Mouse (Mus musculus): ENCODE results near the gene Ros1.

Ros1 gene

GRCm38 (mm10) chr10:52133354-52134074 is 61.5 kb downstream of the Ros1 start:
- DNase-seq = no peak

GRCm38 (mm10) chr10:52130762-52131161 is 64.3 kb downstream of the Ros1 start:
- DNase-seq = no peak

- DNase-seq = no peak
Measured at GRCm38 (mm10) chr10:52128874-52129412, 66.1 kb downstream of the Ros1 start.

- DNase-seq = peak in 1 of 2 experiments; percentile 22
Measured at GRCm38 (mm10) chr10:52106164-52106757, 88.8 kb downstream of the Ros1 start.

GRCm38 (mm10) chr10:52101273-52101672 is 93.8 kb downstream of the Ros1 start:
- DNase-seq = no peak

GRCm38 (mm10) chr10:52092181-52092580 is 102.9 kb downstream of the Ros1 start:
- peak in 1 of 2 experiments; percentile 3 for DNase-seq

GRCm38 (mm10) chr10:52086681-52087080 is 108.4 kb downstream of the Ros1 start:
- DNase-seq = no peak

GRCm38 (mm10) chr10:52072482-52072881 is 122.6 kb downstream of the Ros1 start:
- peak; percentile 10 to 62 for DNase-seq

- DNase-seq = no peak
Measured at GRCm38 (mm10) chr10:52048287-52048686, 146.8 kb downstream of the Ros1 start.

- DNase-seq = no peak
Measured at GRCm38 (mm10) chr10:52043086-52043485, 152.0 kb downstream of the Ros1 start.

GRCm38 (mm10) chr10:52039392-52039791 is 155.7 kb downstream of the Ros1 start:
- DNase-seq = no peak

- DNase-seq = no peak
Measured at GRCm38 (mm10) chr10:52033729-52034128, 161.3 kb downstream of the Ros1 start.

- DNase-seq = no peak
Measured at GRCm38 (mm10) chr10:52029421-52030080, 165.5 kb downstream of the Ros1 start.

- DNase-seq = no peak
Measured at GRCm38 (mm10) chr10:52028561-52029370, 166.3 kb downstream of the Ros1 start.

GRCm38 (mm10) chr10:52027161-52028035 is 167.6 kb downstream of the Ros1 start:
- DNase-seq = peak; percentile 7 to 20

- DNase-seq = no peak
Measured at GRCm38 (mm10) chr10:52025821-52026220, 169.2 kb downstream of the Ros1 start.

GRCm38 (mm10) chr10:52025291-52025690 is 169.8 kb downstream of the Ros1 start:
- no peak for DNase-seq

- no peak for DNase-seq
Measured at GRCm38 (mm10) chr10:52024053-52024410, 171.0 kb downstream of the Ros1 start.

- DNase-seq = peak in 1 of 2 experiments; percentile 10
Measured at GRCm38 (mm10) chr10:52023213-52024052, 171.6 kb downstream of the Ros1 start.

GRCm38 (mm10) chr10:52022413-52023212 is 172.4 kb downstream of the Ros1 start, which contains the start of gene Vgll2:
Vgll2 (plus strand) TSS chr10:52022502.
- DNase-seq = peak; percentile 14 to 45
